Mouse (Mus musculus) liver, adult 2 months (tissue): ENCODE measurements around the gene Lax1. TPM values are rescaled to one million over a fixed set of nuclear protein-coding genes. Genes with fewer than 3 reads are reported as not detected.

Experiments used
- DNase-seq: peaks from one replicate; pipeline ENCODE4 v3.0.0-alpha.2; 2011; ENCODE audit warnings: low read depth, low spot score; ENCODE audit errors: extremely low read depth
- H3K27ac ChIP-seq: fragments of 200-500 bp; replicated peaks from 2 replicates; pipeline ENCODE4 v1.5.1; 2012; ENCODE audit warnings: low read depth, mild to moderate bottlenecking, control low read depth, inconsistent platforms, low read length; ENCODE audit not compliant: insufficient read depth
- H3K27me3 ChIP-seq: fragments of 200-500 bp; 2 replicates; pipeline ENCODE4 v1.6.1; 2012; ENCODE audit warnings: mild to moderate bottlenecking, moderate library complexity, low read length, inconsistent platforms; ENCODE audit not compliant: control insufficient read depth, insufficient read depth
- H3K36me3 ChIP-seq: fragments of 200-500 bp; 2 replicates; pipeline ENCODE4 v1.6.1; 2012; ENCODE audit warnings: low read length, inconsistent platforms; ENCODE audit not compliant: control insufficient read depth, insufficient read depth
- H3K4me1 ChIP-seq: fragments of 200-500 bp; 2 replicates; pipeline ENCODE4 v1.6.1; 2011; ENCODE audit warnings: low read length; ENCODE audit not compliant: control insufficient read depth, insufficient read depth
- H3K4me3 ChIP-seq: fragments of 200-500 bp; 2 replicates; pipeline ENCODE4 v1.5.1; 2011; ENCODE audit warnings: low read depth, mild to moderate bottlenecking, control low read depth, low read length, moderate library complexity; ENCODE audit not compliant: insufficient read depth
- H3K79me2 ChIP-seq: fragments of 200-500 bp; 2 replicates; pipeline ENCODE4 v1.6.1; 2012; ENCODE audit warnings: inconsistent platforms, mild to moderate bottlenecking, low read length, moderate library complexity; ENCODE audit not compliant: control insufficient read depth, insufficient read depth
- H3K9ac ChIP-seq: fragments of 200-500 bp; 2 replicates; pipeline ENCODE4 v1.6.1; 2012; ENCODE audit warnings: low read depth, mild to moderate bottlenecking, control low read depth, inconsistent platforms, low read length
- CTCF ChIP-seq: fragments of 200-500 bp; IDR thresholded peaks from 2 replicates; pipeline ENCODE4 v1.5.1; 2011; ENCODE audit warnings: low read depth, low read length, control low read depth
- POLR2A ChIP-seq: fragments of 200-500 bp; IDR thresholded peaks from 2 replicates; pipeline ENCODE4 v1.6.1; 2011; ENCODE audit warnings: low read length, control low read depth; ENCODE audit not compliant: insufficient read depth; ENCODE audit errors: extremely low read depth
- WGBS: fragments of 180-500 bp; shearing (Covaris S2); methylation state at CpG from one replicate; pipeline ENCODE4 v1.1.7; 2018; 5-methylcytosine and 5-hydroxymethylcytosine counted together
- polyA plus RNA-seq: library from polyadenylated mRNA; depleted of rRNA; stranded (reverse); fragments of >200 nt; gene quantifications from 2 replicates; pipeline ENCODE4 v1.2.3, GENCODE M21; 2012
- total RNA-seq: library from RNA; depleted of rRNA; stranded (reverse); fragments of >200 nt; gene quantifications from 2 replicates; pipeline ENCODE4 v1.2.3, GENCODE M21; 2014

The Lax1 gene
- total and polyA plus RNA-seq, 2 experiments, result 0.27 to 0.28 TPM

GRCm38 (mm10) chr1:133685749-133686519, 4.0 kb downstream of the Lax1 start:
- Histone ChIP-seq H3K36me3 (no peaks in the 10 kb centered on the region), H3K4me1 (peaks cover 8% of the 10 kb centered on the region; the same call in 1 of the 2 replicates), H3K27ac (peak overlapping the region; percentile 66), H3K4me3 (no peak overlapping the region), H3K9ac (peak overlapping the region; percentile 36; the same call in 1 of the 2 replicates), H3K27me3 (no peaks in the 10 kb centered on the region), H3K79me2 (no peaks in the 10 kb centered on the region)
- DNase-seq, result peak; percentile 100
- WGBS, result 24% methylated on average over 10 of the region's 10 CpGs
- TF ChIP-seq POLR2A (no peak), CTCF (no peak)

GRCm38 (mm10) chr1:133671801-133672200, 18.1 kb downstream of the Lax1 start:
- no peaks in the 10 kb centered on the region for H3K36me3 ChIP-seq
- no peak overlapping the region for H3K4me3 ChIP-seq
- no peak overlapping the region for H3K27ac ChIP-seq
- no peak overlapping the region for H3K9ac ChIP-seq
- no peaks in the 10 kb centered on the region for H3K4me1 ChIP-seq
- DNase-seq, result no peak
- no peaks in the 10 kb centered on the region for H3K27me3 ChIP-seq
- no peaks in the 10 kb centered on the region for H3K79me2 ChIP-seq
- 75% methylated on average over 3 of the region's 3 CpGs for WGBS
- no peak for TF ChIP-seq POLR2A
- TF ChIP-seq CTCF, result no peak

- TF ChIP-seq CTCF (no peak), POLR2A (no peak)
- DNase-seq, result no peak
- H3K4me3 ChIP-seq, result no peak overlapping the region
- no peaks in the 10 kb centered on the region for H3K4me1 ChIP-seq
- no peak overlapping the region for H3K27ac ChIP-seq
- H3K79me2 ChIP-seq, result no peaks in the 10 kb centered on the region
- 82% methylated on average over 3 of the region's 3 CpGs for WGBS
- no peaks in the 10 kb centered on the region for H3K36me3 ChIP-seq
- H3K9ac ChIP-seq, result no peak overlapping the region
- H3K27me3 ChIP-seq, result no peaks in the 10 kb centered on the region
Measured at GRCm38 (mm10) chr1:133671266-133671665, 18.6 kb downstream of the Lax1 start.

GRCm38 (mm10) chr1:133670776-133671175, 19.1 kb downstream of the Lax1 start:
- Histone ChIP-seq H3K36me3 (no peaks in the 10 kb centered on the region), H3K9ac (no peak overlapping the region), H3K4me1 (peaks cover 2% of the 10 kb centered on the region; the same call in 1 of the 2 replicates), H3K27me3 (no peaks in the 10 kb centered on the region), H3K4me3 (no peak overlapping the region), H3K79me2 (no peaks in the 10 kb centered on the region; the same call in 1 of the 2 replicates), H3K27ac (no peak overlapping the region)
- 83% methylated on average over 6 of the region's 6 CpGs for WGBS
- TF ChIP-seq POLR2A (no peak), CTCF (no peak)
- no peak for DNase-seq

- H3K36me3 ChIP-seq, result no peaks in the 10 kb centered on the region
- H3K27ac ChIP-seq, result no peak overlapping the region
- no peak overlapping the region for H3K4me3 ChIP-seq
- H3K27me3 ChIP-seq, result no peaks in the 10 kb centered on the region
- 96% methylated on average over 12 of the region's 12 CpGs for WGBS
- DNase-seq, result no peak
- TF ChIP-seq POLR2A (no peak), CTCF (no peak)
- no peaks in the 10 kb centered on the region; the same call in 1 of the 2 replicates for H3K79me2 ChIP-seq
- peaks cover 3% of the 10 kb centered on the region; the same call in 1 of the 2 replicates for H3K4me1 ChIP-seq
- no peak overlapping the region for H3K9ac ChIP-seq
Measured at GRCm38 (mm10) chr1:133670190-133670589, 19.7 kb downstream of the Lax1 start.

- Histone ChIP-seq H3K4me1 (peaks cover 10% of the 10 kb centered on the region), H3K9ac (no peak overlapping the region), H3K36me3 (no peaks in the 10 kb centered on the region), H3K27ac (no peak overlapping the region), H3K79me2 (no peaks in the 10 kb centered on the region; the same call in 1 of the 2 replicates), H3K27me3 (no peaks in the 10 kb centered on the region), H3K4me3 (no peak overlapping the region)
- no peak for DNase-seq
- WGBS, result 94% methylated on average over 3 of the region's 3 CpGs
- TF ChIP-seq CTCF, result no peak
- TF ChIP-seq POLR2A, result no peak
Measured at GRCm38 (mm10) chr1:133668618-133669017, 21.3 kb downstream of the Lax1 start.
